Mouse (Mus musculus): ENCODE results near the gene Aup1. TPM values are rescaled to one million over a fixed set of nuclear protein-coding genes. Genes with fewer than 3 reads are reported as not detected.

Aup1 gene
- polyA plus RNA-seq, 1 experiment, result 442 TPM

GRCm38 (mm10) chr6:83037188-83037587 is 17.1 kb upstream of the Aup1 start:
- no peaks in the 10 kb centered on the region for H3K27me3 ChIP-seq (replicated peaks; ENCODE audit: control insufficient read depth, insufficient read depth, low read length)
- WGBS, result 88% methylated on average over 8 of the region's 8 CpGs

GRCm38 (mm10) chr6:83038496-83039012 is 15.8 kb upstream of the Aup1 start:
- Histone ChIP-seq H3K27ac (ENCODE audit: insufficient read depth, low read depth, low read length) (no peak overlapping the region), H3K4me3 (ENCODE audit: insufficient read depth, low read depth, low read length) (peak overlapping the region; percentile 24; the same call in 1 of the 2 replicates), H3K4me1 (ENCODE audit: control insufficient read depth, insufficient read depth, low read length) (peaks cover 2% of the 10 kb centered on the region; the same call in 1 of the 2 replicates), H3K27me3 (replicated peaks; ENCODE audit: control insufficient read depth, insufficient read depth, low read length) (no peaks in the 10 kb centered on the region), H3K36me3 (ENCODE audit: control insufficient read depth, insufficient read depth, low read length) (no peaks in the 10 kb centered on the region)
- WGBS, result 15% methylated on average over 24 of the region's 24 CpGs
- peak; percentile 97 for DNase-seq
- TF ChIP-seq CTCF (conservative IDR thresholded peaks at IDR 0.05; ENCODE audit: insufficient read depth, insufficient read length, low read depth, low read length) (no peak), POLR2A (IDR thresholded peaks at IDR 0.05; ENCODE audit: low read depth, low read length) (no peak)

More at GRCm38 (mm10) chr6:83037188-83037587, 17.1 kb upstream of the Aup1 start:
- Histone ChIP-seq H3K27ac (ENCODE audit: insufficient read depth, low read depth, low read length) (no peak overlapping the region), H3K4me3 (ENCODE audit: insufficient read depth, low read depth, low read length) (no peak overlapping the region), H3K36me3 (ENCODE audit: control insufficient read depth, insufficient read depth, low read length) (no peaks in the 10 kb centered on the region), H3K4me1 (ENCODE audit: control insufficient read depth, insufficient read depth, low read length) (peaks cover 2% of the 10 kb centered on the region; the same call in 1 of the 2 replicates)
- TF ChIP-seq POLR2A (IDR thresholded peaks at IDR 0.05; ENCODE audit: low read depth, low read length), result no peak
- TF ChIP-seq CTCF (conservative IDR thresholded peaks at IDR 0.05; ENCODE audit: insufficient read depth, insufficient read length, low read depth, low read length), result no peak
- no peak for DNase-seq

- Histone ChIP-seq H3K4me3 (ENCODE audit: insufficient read depth, low read depth, low read length) (no peak overlapping the region), H3K27me3 (replicated peaks; ENCODE audit: control insufficient read depth, insufficient read depth, low read length) (no peaks in the 10 kb centered on the region), H3K27ac (ENCODE audit: insufficient read depth, low read depth, low read length) (no peak overlapping the region), H3K36me3 (ENCODE audit: control insufficient read depth, insufficient read depth, low read length) (no peaks in the 10 kb centered on the region), H3K4me1 (ENCODE audit: control insufficient read depth, insufficient read depth, low read length) (peaks cover 2% of the 10 kb centered on the region; the same call in 1 of the 2 replicates)
- WGBS, result 89% methylated on average over 5 of the region's 5 CpGs
- DNase-seq, result no peak
- TF ChIP-seq POLR2A (IDR thresholded peaks at IDR 0.05; ENCODE audit: low read depth, low read length) (no peak), CTCF (conservative IDR thresholded peaks at IDR 0.05; ENCODE audit: insufficient read depth, insufficient read length, low read depth, low read length) (no peak)
Measured at GRCm38 (mm10) chr6:83040601-83041000, 13.7 kb upstream of the Aup1 start.

GRCm38 (mm10) chr6:83043561-83043960 is 10.8 kb upstream of the Aup1 start:
- 79% methylated on average over 6 of the region's 6 CpGs for WGBS
- TF ChIP-seq CTCF (conservative IDR thresholded peaks at IDR 0.05; ENCODE audit: insufficient read depth, insufficient read length, low read depth, low read length) (no peak), POLR2A (IDR thresholded peaks at IDR 0.05; ENCODE audit: low read depth, low read length) (no peak)
- DNase-seq, result no peak
- no peaks in the 10 kb centered on the region for H3K36me3 ChIP-seq (ENCODE audit: control insufficient read depth, insufficient read depth, low read length)
- no peaks in the 10 kb centered on the region for H3K27me3 ChIP-seq (replicated peaks; ENCODE audit: control insufficient read depth, insufficient read depth, low read length)
- no peak overlapping the region for H3K4me3 ChIP-seq (ENCODE audit: insufficient read depth, low read depth, low read length)
- no peaks in the 10 kb centered on the region for H3K4me1 ChIP-seq (ENCODE audit: control insufficient read depth, insufficient read depth, low read length)
- H3K27ac ChIP-seq (ENCODE audit: insufficient read depth, low read depth, low read length), result no peak overlapping the region

- Histone ChIP-seq H3K27me3 (replicated peaks; ENCODE audit: control insufficient read depth, insufficient read depth, low read length) (no peaks in the 10 kb centered on the region), H3K27ac (ENCODE audit: insufficient read depth, low read depth, low read length) (no peak overlapping the region), H3K4me3 (ENCODE audit: insufficient read depth, low read depth, low read length) (no peak overlapping the region), H3K4me1 (ENCODE audit: control insufficient read depth, insufficient read depth, low read length) (no peaks in the 10 kb centered on the region), H3K36me3 (ENCODE audit: control insufficient read depth, insufficient read depth, low read length) (no peaks in the 10 kb centered on the region)
- DNase-seq, result no peak
- 88% methylated on average over 5 of the region's 5 CpGs for WGBS
- TF ChIP-seq CTCF (conservative IDR thresholded peaks at IDR 0.05; ENCODE audit: insufficient read depth, insufficient read length, low read depth, low read length) (no peak), POLR2A (IDR thresholded peaks at IDR 0.05; ENCODE audit: low read depth, low read length) (no peak)
Measured at GRCm38 (mm10) chr6:83043993-83044392, 10.3 kb upstream of the Aup1 start.

- DNase-seq, result peak; percentile 21
- TF ChIP-seq CTCF (conservative IDR thresholded peaks at IDR 0.05; ENCODE audit: insufficient read depth, insufficient read length, low read depth, low read length) (no peak), POLR2A (IDR thresholded peaks at IDR 0.05; ENCODE audit: low read depth, low read length) (no peak)
- no peak overlapping the region for H3K27ac ChIP-seq (ENCODE audit: insufficient read depth, low read depth, low read length)
- 67% methylated on average over 9 of the region's 9 CpGs for WGBS
- no peaks in the 10 kb centered on the region for H3K36me3 ChIP-seq (ENCODE audit: control insufficient read depth, insufficient read depth, low read length)
- H3K27me3 ChIP-seq (replicated peaks; ENCODE audit: control insufficient read depth, insufficient read depth, low read length), result no peaks in the 10 kb centered on the region
- no peaks in the 10 kb centered on the region for H3K4me1 ChIP-seq (ENCODE audit: control insufficient read depth, insufficient read depth, low read length)
- H3K4me3 ChIP-seq (ENCODE audit: insufficient read depth, low read depth, low read length), result no peak overlapping the region
Measured at GRCm38 (mm10) chr6:83044742-83045141, 9.6 kb upstream of the Aup1 start.

- no peaks in the 10 kb centered on the region for H3K27me3 ChIP-seq (replicated peaks; ENCODE audit: control insufficient read depth, insufficient read depth, low read length)
- H3K4me1 ChIP-seq (ENCODE audit: control insufficient read depth, insufficient read depth, low read length), result peaks cover 5% of the 10 kb centered on the region
- 79% methylated on average over 10 of the region's 10 CpGs for WGBS
- H3K4me3 ChIP-seq (ENCODE audit: insufficient read depth, low read depth, low read length), result no peak overlapping the region
- no peak for TF ChIP-seq POLR2A (IDR thresholded peaks at IDR 0.05; ENCODE audit: low read depth, low read length)
- no peak for TF ChIP-seq CTCF (conservative IDR thresholded peaks at IDR 0.05; ENCODE audit: insufficient read depth, insufficient read length, low read depth, low read length)
- no peak for DNase-seq
- H3K36me3 ChIP-seq (ENCODE audit: control insufficient read depth, insufficient read depth, low read length), result no peaks in the 10 kb centered on the region
- H3K27ac ChIP-seq (ENCODE audit: insufficient read depth, low read depth, low read length), result no peak overlapping the region
Measured at GRCm38 (mm10) chr6:83049367-83049766, 5.0 kb upstream of the Aup1 start.
